Mouse (Mus musculus): ENCODE data around the gene Synrg. TPM values are rescaled to one million over a fixed set of nuclear protein-coding genes. Genes with fewer than 3 reads are reported as not detected.
A peak's percentile ranks its signal among the peaks of the same experiment; 100 is the strongest.

Synrg gene
- polyA plus RNA-seq, 1 experiment: 26.6 TPM

- H3K27me3 ChIP-seq (ENCODE audit: control insufficient read depth, insufficient read depth, low read length): no peaks in the 10 kb centered on the region
- WGBS: 70% methylated on average over 4 of the region's 4 CpGs
- H3K4me3 ChIP-seq (replicated peaks; ENCODE audit: insufficient read depth, low read depth, low read length): no peak overlapping the region
- no peak for TF ChIP-seq CTCF (IDR thresholded peaks at IDR 0.05; ENCODE audit: borderline replicate concordance, insufficient read depth, low read depth, low read length)
- peaks cover 8% of the 10 kb centered on the region for H3K4me1 ChIP-seq (ENCODE audit: control insufficient read depth, insufficient read depth, low read length)
- no peak for DNase-seq
- no peak overlapping the region for H3K27ac ChIP-seq (ENCODE audit: insufficient read depth, low read length)
Observed at GRCm38 (mm10) chr11:84047270-84047669, 83.0 kb downstream of the Synrg start.

DNA sequence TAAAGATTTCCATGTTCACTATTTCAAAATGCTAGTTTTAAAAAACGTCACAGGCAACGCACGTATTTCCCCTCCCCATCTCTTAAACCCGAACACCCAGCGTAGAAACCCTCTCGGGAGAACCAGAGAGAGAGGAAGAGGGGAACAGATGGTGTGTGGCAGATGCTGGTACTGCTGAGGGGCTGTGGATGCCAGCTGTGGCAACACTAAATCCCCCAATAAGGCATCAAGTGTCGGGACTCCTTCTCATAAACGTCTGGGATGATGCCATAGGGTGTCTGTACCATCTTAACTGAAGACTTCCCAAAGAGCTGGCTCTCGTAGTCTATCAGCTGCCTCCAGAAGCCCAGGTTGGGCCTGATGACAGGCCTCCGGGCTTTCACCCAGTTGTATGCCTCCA lies 84.2 kb downstream of the Synrg start:
- no peak overlapping the region for H3K27ac ChIP-seq (ENCODE audit: insufficient read depth, low read length)
- H3K27me3 ChIP-seq (ENCODE audit: control insufficient read depth, insufficient read depth, low read length): no peaks in the 10 kb centered on the region
- DNase-seq: no peak
- TF ChIP-seq POLR2A (IDR thresholded peaks at IDR 0.05; ENCODE audit: borderline replicate concordance, insufficient read depth, low read length) (no peak), CTCF (IDR thresholded peaks at IDR 0.05; ENCODE audit: borderline replicate concordance, insufficient read depth, low read depth, low read length) (no peak)
- H3K4me3 ChIP-seq (replicated peaks; ENCODE audit: insufficient read depth, low read depth, low read length): no peak overlapping the region
- 45% methylated on average over 10 of the region's 10 CpGs for WGBS
- H3K4me1 ChIP-seq (ENCODE audit: control insufficient read depth, insufficient read depth, low read length): peaks cover 14% of the 10 kb centered on the region

GRCm38 (mm10) chr11:84053055-84053454 lies 88.8 kb downstream of the Synrg start:
- DNase-seq: no peak
- 57% methylated on average over 7 of the region's 7 CpGs for WGBS
- H3K4me3 ChIP-seq (replicated peaks; ENCODE audit: insufficient read depth, low read depth, low read length): no peak overlapping the region
- TF ChIP-seq CTCF (IDR thresholded peaks at IDR 0.05; ENCODE audit: borderline replicate concordance, insufficient read depth, low read depth, low read length): no peak
- TF ChIP-seq POLR2A (IDR thresholded peaks at IDR 0.05; ENCODE audit: borderline replicate concordance, insufficient read depth, low read length): no peak
- peak overlapping the region; percentile 4; the same call in 1 of the 2 replicates for H3K27ac ChIP-seq (ENCODE audit: insufficient read depth, low read length)
- H3K4me1 ChIP-seq (ENCODE audit: control insufficient read depth, insufficient read depth, low read length): peaks cover 27% of the 10 kb centered on the region
- H3K27me3 ChIP-seq (ENCODE audit: control insufficient read depth, insufficient read depth, low read length): no peaks in the 10 kb centered on the region

GRCm38 (mm10) chr11:84053524-84054163 lies 89.4 kb downstream of the Synrg start:
- Histone ChIP-seq H3K27me3 (ENCODE audit: control insufficient read depth, insufficient read depth, low read length) (no peaks in the 10 kb centered on the region), H3K4me3 (replicated peaks; ENCODE audit: insufficient read depth, low read depth, low read length) (no peak overlapping the region), H3K27ac (ENCODE audit: insufficient read depth, low read length) (peak overlapping the region; percentile 6; the same call in 1 of the 2 replicates), H3K4me1 (ENCODE audit: control insufficient read depth, insufficient read depth, low read length) (peaks cover 27% of the 10 kb centered on the region)
- WGBS: 3% methylated on average over 10 of the region's 10 CpGs
- TF ChIP-seq CTCF (IDR thresholded peaks at IDR 0.05; ENCODE audit: borderline replicate concordance, insufficient read depth, low read depth, low read length) (no peak), POLR2A (IDR thresholded peaks at IDR 0.05; ENCODE audit: borderline replicate concordance, insufficient read depth, low read length) (peak; percentile 9; the same call in 1 of the 2 replicates)
- peak; percentile 95 to 96 for DNase-seq

DNA sequence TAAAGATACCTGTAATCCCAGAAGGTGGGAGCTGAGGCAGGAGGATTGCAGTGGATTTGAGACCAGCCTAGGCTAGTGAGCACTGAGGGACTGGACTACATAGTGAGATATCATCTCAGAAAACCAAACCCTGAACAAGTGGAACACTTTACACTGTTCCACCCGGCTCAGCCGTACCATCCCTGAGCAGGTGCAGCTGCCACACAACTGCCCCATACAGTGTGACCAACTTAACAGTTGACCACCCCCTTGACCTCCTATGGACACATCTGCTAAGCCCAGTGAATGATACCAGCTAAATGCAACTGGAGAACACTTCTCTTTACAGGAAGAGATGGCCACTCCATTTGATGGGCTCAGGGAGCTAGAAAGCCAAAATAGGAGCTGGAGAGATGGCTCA lies 93.2 kb downstream of the Synrg start:
- 93% methylated on average over 2 of the region's 2 CpGs for WGBS

GRCm38 (mm10) chr11:84059784-84060183 lies 95.6 kb downstream of the Synrg start:
- 97% methylated on average over 2 of the region's 2 CpGs for WGBS
- Histone ChIP-seq H3K4me3 (replicated peaks; ENCODE audit: insufficient read depth, low read depth, low read length) (no peak overlapping the region), H3K4me1 (ENCODE audit: control insufficient read depth, insufficient read depth, low read length) (peaks cover 7% of the 10 kb centered on the region), H3K27me3 (ENCODE audit: control insufficient read depth, insufficient read depth, low read length) (no peaks in the 10 kb centered on the region), H3K27ac (ENCODE audit: insufficient read depth, low read length) (no peak overlapping the region)
- TF ChIP-seq CTCF (IDR thresholded peaks at IDR 0.05; ENCODE audit: borderline replicate concordance, insufficient read depth, low read depth, low read length): no peak
- TF ChIP-seq POLR2A (IDR thresholded peaks at IDR 0.05; ENCODE audit: borderline replicate concordance, insufficient read depth, low read length): no peak
- no peak for DNase-seq

More for the DNA sequence above, 93.2 kb downstream of the Synrg start:
- Histone ChIP-seq H3K27me3 (ENCODE audit: control insufficient read depth, insufficient read depth, low read length) (no peaks in the 10 kb centered on the region), H3K27ac (ENCODE audit: insufficient read depth, low read length) (no peak overlapping the region), H3K4me3 (replicated peaks; ENCODE audit: insufficient read depth, low read depth, low read length) (no peak overlapping the region), H3K4me1 (ENCODE audit: control insufficient read depth, insufficient read depth, low read length) (peaks cover 27% of the 10 kb centered on the region)
- TF ChIP-seq CTCF (IDR thresholded peaks at IDR 0.05; ENCODE audit: borderline replicate concordance, insufficient read depth, low read depth, low read length) (no peak), POLR2A (IDR thresholded peaks at IDR 0.05; ENCODE audit: borderline replicate concordance, insufficient read depth, low read length) (no peak)
- DNase-seq: no peak

DNA sequence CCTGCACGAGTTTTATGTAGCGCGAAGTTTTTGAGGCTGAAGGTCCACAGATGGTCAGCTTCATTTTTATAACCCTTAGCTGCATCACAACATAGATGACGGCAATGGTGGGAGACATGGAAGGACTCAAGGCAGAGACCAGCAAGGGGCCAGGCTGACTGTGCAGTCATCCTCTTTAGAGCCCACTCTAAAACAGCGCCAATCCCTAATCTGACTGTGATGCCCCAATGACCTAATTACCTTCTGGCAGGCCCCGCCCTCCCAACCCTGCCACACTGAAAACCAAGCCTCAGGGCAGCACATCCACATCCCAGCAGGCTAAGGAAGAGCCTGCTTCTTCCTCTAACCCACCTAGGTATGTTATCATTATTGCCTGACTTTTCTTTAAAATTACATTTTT lies 96.4 kb downstream of the Synrg start:
- WGBS: 85% methylated on average over 6 of the region's 6 CpGs
- Histone ChIP-seq H3K4me3 (replicated peaks; ENCODE audit: insufficient read depth, low read depth, low read length) (no peak overlapping the region), H3K27ac (ENCODE audit: insufficient read depth, low read length) (no peak overlapping the region), H3K27me3 (ENCODE audit: control insufficient read depth, insufficient read depth, low read length) (no peaks in the 10 kb centered on the region), H3K4me1 (ENCODE audit: control insufficient read depth, insufficient read depth, low read length) (peaks cover 2% of the 10 kb centered on the region; the same call in 1 of the 2 replicates)
- TF ChIP-seq POLR2A (IDR thresholded peaks at IDR 0.05; ENCODE audit: borderline replicate concordance, insufficient read depth, low read length): no peak
- TF ChIP-seq CTCF (IDR thresholded peaks at IDR 0.05; ENCODE audit: borderline replicate concordance, insufficient read depth, low read depth, low read length): no peak
- no peak for DNase-seq

- WGBS: 94% methylated on average over 2 of the region's 2 CpGs
- TF ChIP-seq POLR2A (IDR thresholded peaks at IDR 0.05; ENCODE audit: borderline replicate concordance, insufficient read depth, low read length) (no peak), CTCF (IDR thresholded peaks at IDR 0.05; ENCODE audit: borderline replicate concordance, insufficient read depth, low read depth, low read length) (no peak)
- DNase-seq: no peak
- Histone ChIP-seq H3K27ac (ENCODE audit: insufficient read depth, low read length) (no peak overlapping the region), H3K27me3 (ENCODE audit: control insufficient read depth, insufficient read depth, low read length) (no peaks in the 10 kb centered on the region), H3K4me1 (ENCODE audit: control insufficient read depth, insufficient read depth, low read length) (peaks cover 2% of the 10 kb centered on the region; the same call in 1 of the 2 replicates), H3K4me3 (replicated peaks; ENCODE audit: insufficient read depth, low read depth, low read length) (no peak overlapping the region)
Observed at GRCm38 (mm10) chr11:84061881-84062280, 97.7 kb downstream of the Synrg start.

Data from cerebellum, adult 2 months (tissue).